Mouse (Mus musculus) stomach, postnatal 0 days (tissue): ENCODE measurements at regions not wholly inside any gene's neighbourhood (a gene's known extent, or its start where the extent isn't known, plus 50 kb on each side); places are given as distances from the start of the nearest gene placed in this dataset.

Experiments
- CTCF ChIP-seq: IDR thresholded peaks from 2 replicates; pipeline ENCODE4 v1.5.1; 2016; ENCODE audit warnings: antibody characterized with exemption, low read depth, mild to moderate bottlenecking, moderate library complexity
- EP300 ChIP-seq: optimal IDR thresholded peaks from 2 replicates; pipeline ENCODE3; 2016; ENCODE audit warnings: antibody characterized with exemption

DNA sequence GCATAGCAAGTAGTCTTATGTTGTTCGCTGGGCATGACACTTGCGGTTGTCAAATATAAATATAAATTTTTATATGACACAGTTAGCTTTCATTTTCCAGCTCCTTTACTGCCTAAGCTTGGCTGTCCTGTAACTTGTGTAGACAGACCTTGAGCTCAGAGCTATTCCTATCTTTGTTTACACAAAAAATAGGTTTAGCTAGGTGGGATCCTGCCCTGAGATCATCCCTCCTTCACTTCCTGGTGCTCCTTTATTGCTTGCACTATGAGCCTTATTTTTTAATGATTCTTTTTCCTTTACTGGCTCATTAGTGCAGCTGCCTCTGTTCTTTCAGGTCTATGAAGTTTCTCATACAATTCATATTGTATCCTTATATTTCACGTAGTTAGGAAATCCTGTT lies 375.6 kb upstream of the Tfap2d start:
- TF ChIP-seq CTCF (no peak), EP300 (no peak)
